Mouse (Mus musculus): Measurements from ENCODE around the gene Dpy19l1. TPM values are rescaled to one million over a fixed set of nuclear protein-coding genes. Genes with fewer than 3 reads are reported as not detected.

Dpy19l1 gene
- total and polyA plus RNA-seq, 3 experiments, result 21.2 to 44.1 (median 26.3) TPM

DNA sequence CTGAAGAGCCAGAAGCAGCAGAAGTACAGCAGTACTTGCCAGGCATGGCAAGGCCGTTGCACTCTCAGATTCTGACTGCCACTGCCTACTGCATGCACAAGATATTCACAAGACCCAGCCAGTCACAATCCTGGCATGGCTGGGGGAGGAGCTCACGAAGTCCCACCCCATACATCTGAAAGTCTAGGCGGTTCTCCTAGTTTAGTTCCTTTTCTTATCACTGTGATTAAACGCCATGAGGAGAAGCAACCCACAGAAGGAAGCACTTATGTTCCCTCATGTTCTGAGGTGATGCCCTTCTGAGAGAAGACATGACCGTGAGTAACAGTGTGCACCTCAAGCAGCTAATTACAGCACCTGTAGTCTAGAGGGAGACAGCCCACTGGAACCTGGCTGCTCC lies 12.4 kb downstream of the Dpy19l1 start:
- no peak overlapping the region for H3K27ac ChIP-seq (ENCODE audit: insufficient read depth, low read depth)
- no peaks in the 10 kb centered on the region for H3K27me3 ChIP-seq (replicated peaks)
- no peak for TF ChIP-seq TBP (conservative IDR thresholded peaks at IDR 0.05; ENCODE audit: low read depth, low read length)
- TF ChIP-seq SIN3A (IDR thresholded peaks at IDR 0.05; ENCODE audit: low read length), result no peak
- no peak for TF ChIP-seq NRF1 (IDR thresholded peaks at IDR 0.05; ENCODE audit: low read depth, low read length)
- TF ChIP-seq CHD1 (IDR thresholded peaks at IDR 0.05; ENCODE audit: low read depth, low read length), result no peak
- no peak for TF ChIP-seq USF1 (IDR thresholded peaks at IDR 0.05; ENCODE audit: low read depth, low read length)
- no peak for TF ChIP-seq POLR2A (IDR thresholded peaks at IDR 0.05; ENCODE audit: low read depth, low read length)
- no peak for TF ChIP-seq IRF4 (IDR thresholded peaks at IDR 0.05; ENCODE audit: low read depth, low read length)
- TF ChIP-seq RAD21 (IDR thresholded peaks at IDR 0.05; ENCODE audit: low read depth, low read length), result no peak
- no peak for TF ChIP-seq POLR2AphosphoS2 (IDR thresholded peaks at IDR 0.05; ENCODE audit: low read depth, low read length)
- no peak for TF ChIP-seq MEF2A (IDR thresholded peaks at IDR 0.05; ENCODE audit: borderline replicate concordance, low read depth, low read length)
- no peak for TF ChIP-seq NELFE (IDR thresholded peaks at IDR 0.05; ENCODE audit: low read depth, low read length)
- TF ChIP-seq E2F4 (IDR thresholded peaks at IDR 0.05; ENCODE audit: insufficient replicate concordance, low read depth, low read length), result no peak
- TF ChIP-seq UBTF (IDR thresholded peaks at IDR 0.05; ENCODE audit: low read depth, low read length), result no peak
- TF ChIP-seq JUND (conservative IDR thresholded peaks at IDR 0.05; ENCODE audit: low read depth, low read length), result no peak
- TF ChIP-seq MYC (IDR thresholded peaks at IDR 0.05; ENCODE audit: low read depth, low read length), result no peak
- no peak for TF ChIP-seq EP300 (IDR thresholded peaks at IDR 0.05; ENCODE audit: low read length)
- no peak for TF ChIP-seq RCOR1 (conservative IDR thresholded peaks at IDR 0.05; ENCODE audit: low read depth, low read length)
- TF ChIP-seq SMC3 (IDR thresholded peaks at IDR 0.05; ENCODE audit: low read depth, low read length), result no peak
- TF ChIP-seq MAX (IDR thresholded peaks at IDR 0.05; ENCODE audit: low read length), result no peak
- no peak overlapping the region for H3K4me3 ChIP-seq (replicated peaks in 1 of 3; ENCODE audit: low read depth in 2 of 3, low read length in 2 of 3, poor library complexity in 1 of 3)
- DNase-seq (ENCODE audit: extremely low read depth), result no peak
- in situ Hi-C loops (cut with MboI; ENCODE audit: low pct_ligation_motif_present, low pct_unique_long_range_greater_than_20kb, low sequenced_read_pairs) (no loop called here), dilution Hi-C loops (cut with MboI; ENCODE audit: extremely low pct_ligation_motif_present, extremely low pct_unique_long_range_greater_than_20kb, low sequenced_read_pairs) (no loop called here)
- no peaks in the 10 kb centered on the region for H3K79me2 ChIP-seq (replicated peaks; ENCODE audit: control insufficient read depth, extremely low read depth, insufficient read depth, poor library complexity, severe bottlenecking)
- no peaks in the 10 kb centered on the region for H3K9me3 ChIP-seq (replicated peaks; ENCODE audit: low read length)
- H3K4me1 ChIP-seq (ENCODE audit: control insufficient read depth in 1 of 2, insufficient read depth in 2 of 2), result peaks cover 0 to 32% of the 10 kb centered on the region in 2 experiments; a peak in 2 of 4 replicates
- no peak overlapping the region for H3K4me2 ChIP-seq (ENCODE audit: insufficient read depth, low read depth, poor library complexity, severe bottlenecking)
- H3K36me3 ChIP-seq (replicated peaks in 1 of 2; ENCODE audit: control insufficient read depth in 1 of 2, insufficient read depth in 1 of 2, low read length in 1 of 2), result peaks cover 0 to 13% of the 10 kb centered on the region in 2 experiments
- no peak overlapping the region for H3K9ac ChIP-seq (ENCODE audit: insufficient read depth, low read depth)

DNA sequence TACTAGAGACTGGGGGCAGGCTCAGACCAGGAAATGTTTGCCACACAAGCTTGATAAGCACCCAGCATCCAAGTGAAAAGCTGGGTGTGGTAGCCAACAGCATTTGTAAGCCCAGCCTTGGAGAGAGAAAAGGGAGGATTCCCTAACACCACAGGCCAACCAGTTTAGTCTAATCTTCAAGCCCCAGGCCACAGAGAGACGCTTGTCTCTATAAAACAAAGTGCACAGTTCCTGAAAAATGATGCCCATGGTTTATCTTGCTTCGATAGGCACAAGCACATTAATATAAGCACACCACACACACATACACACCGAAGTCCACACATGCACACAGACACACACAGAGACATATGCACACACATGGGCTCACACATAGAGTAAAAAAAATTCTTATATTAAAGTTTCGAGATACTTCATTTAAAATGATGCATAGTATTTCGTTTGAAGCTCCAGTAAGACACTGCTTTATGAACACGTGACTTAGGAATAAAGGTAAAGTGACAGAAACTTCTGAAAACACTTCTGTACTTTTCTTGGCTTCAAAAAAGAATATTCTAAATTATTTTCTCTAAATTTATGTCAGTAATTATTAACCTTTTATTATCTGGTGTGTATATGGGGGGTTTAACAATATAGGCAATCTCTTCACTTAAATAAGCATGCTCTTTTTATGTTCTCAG lies 14.4 kb downstream of the Dpy19l1 start:
- H3K4me2 ChIP-seq (ENCODE audit: insufficient read depth, low read depth, poor library complexity, severe bottlenecking), result no peak overlapping the region
- TF ChIP-seq ZMIZ1 (IDR thresholded peaks at IDR 0.05; ENCODE audit: low read depth, low read length) (no peak), CHD1 (IDR thresholded peaks at IDR 0.05; ENCODE audit: low read depth, low read length) (no peak), NRF1 (IDR thresholded peaks at IDR 0.05; ENCODE audit: low read depth, low read length) (no peak), TCF12 (IDR thresholded peaks at IDR 0.05; ENCODE audit: low read depth, low read length) (no peak), CTCF (conservative IDR thresholded peaks at IDR 0.05 in 1 of 2, IDR thresholded peaks at IDR 0.05 in 1 of 2; ENCODE audit: low read depth in 2 of 2, low read length in 2 of 2) (no peak), PAX5 (IDR thresholded peaks at IDR 0.05; ENCODE audit: low read length) (no peak), JUN (IDR thresholded peaks at IDR 0.05; ENCODE audit: insufficient read depth, low read depth, low read length) (no peak), E2F4 (IDR thresholded peaks at IDR 0.05; ENCODE audit: insufficient replicate concordance, low read depth, low read length) (no peak), SMC3 (IDR thresholded peaks at IDR 0.05; ENCODE audit: low read depth, low read length) (no peak), UBTF (IDR thresholded peaks at IDR 0.05; ENCODE audit: low read depth, low read length) (no peak), CHD2 (IDR thresholded peaks at IDR 0.05; ENCODE audit: low read length) (no peak), ZC3H11A (IDR thresholded peaks at IDR 0.05; ENCODE audit: low read depth, low read length) (no peak), ZNF384 (IDR thresholded peaks at IDR 0.05; ENCODE audit: low read depth, low read length) (no peak), ELF1 (IDR thresholded peaks at IDR 0.05; ENCODE audit: low read depth, low read length) (no peak), ETS1 (conservative IDR thresholded peaks at IDR 0.05; ENCODE audit: low read depth, low read length) (no peak), MAZ (IDR thresholded peaks at IDR 0.05; ENCODE audit: low read depth, low read length) (no peak), EP300 (IDR thresholded peaks at IDR 0.05; ENCODE audit: low read length) (no peak)
- no peak for DNase-seq (ENCODE audit: extremely low read depth)
- dilution Hi-C loops (cut with MboI; ENCODE audit: extremely low pct_ligation_motif_present, extremely low pct_unique_long_range_greater_than_20kb, low sequenced_read_pairs), result no loop called here
- no peak overlapping the region for H3K27ac ChIP-seq (ENCODE audit: insufficient read depth, low read depth)
- no peaks in the 10 kb centered on the region for H3K27me3 ChIP-seq (replicated peaks)
- no peak overlapping the region for H3K4me3 ChIP-seq (replicated peaks in 1 of 3; ENCODE audit: low read depth in 2 of 3, low read length in 2 of 3, poor library complexity in 1 of 3)
- H3K36me3 ChIP-seq (replicated peaks in 1 of 2; ENCODE audit: control insufficient read depth in 1 of 2, insufficient read depth in 1 of 2, low read length in 1 of 2), result peaks cover 0 to 17% of the 10 kb centered on the region in 2 experiments
- no peak overlapping the region for H3K9ac ChIP-seq (ENCODE audit: insufficient read depth, low read depth)
- no peaks in the 10 kb centered on the region for H3K79me2 ChIP-seq (replicated peaks; ENCODE audit: control insufficient read depth, extremely low read depth, insufficient read depth, poor library complexity, severe bottlenecking)
- peaks cover 0 to 25% of the 10 kb centered on the region in 2 experiments; a peak in 2 of 4 replicates for H3K4me1 ChIP-seq (ENCODE audit: control insufficient read depth in 1 of 2, insufficient read depth in 2 of 2)
- H3K9me3 ChIP-seq (replicated peaks; ENCODE audit: low read length), result no peaks in the 10 kb centered on the region
- in situ Hi-C loops (cut with MboI; ENCODE audit: low pct_ligation_motif_present, low pct_unique_long_range_greater_than_20kb, low sequenced_read_pairs), result no loop called here
